Mouse (Mus musculus): ENCODE data around the gene Rab21. TPM values are rescaled to one million over a fixed set of nuclear protein-coding genes. Genes with fewer than 3 reads are reported as not detected.
A peak's percentile ranks its signal among the peaks of the same experiment; 100 is the strongest.

Gene Rab21
- total RNA-seq, 2 experiments from 2014 or later, result 66.8 to 68.4 TPM

DNA sequence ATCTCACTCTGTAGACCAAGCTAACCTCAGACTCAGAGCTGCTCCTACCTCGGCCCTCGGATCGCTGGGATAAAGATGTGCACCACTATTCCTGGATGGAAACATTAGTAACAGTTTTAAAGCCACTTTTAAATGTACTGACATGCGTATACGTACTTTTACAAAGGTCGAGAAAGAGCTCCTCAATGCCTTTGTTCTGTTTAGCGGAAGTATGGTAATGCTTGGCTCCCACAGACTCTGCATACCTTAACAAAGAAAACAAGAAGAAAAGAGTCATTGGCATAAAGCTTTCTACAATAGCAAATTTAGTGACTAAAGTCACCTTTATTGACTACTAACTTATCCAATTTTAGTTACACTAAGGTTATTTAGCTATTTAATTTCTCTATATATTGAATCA lies 20.7 kb downstream of the Rab21 start:
- intact Hi-C loops (cut with DNase I), result no loop called here
- no peak for DNase-seq

DNA sequence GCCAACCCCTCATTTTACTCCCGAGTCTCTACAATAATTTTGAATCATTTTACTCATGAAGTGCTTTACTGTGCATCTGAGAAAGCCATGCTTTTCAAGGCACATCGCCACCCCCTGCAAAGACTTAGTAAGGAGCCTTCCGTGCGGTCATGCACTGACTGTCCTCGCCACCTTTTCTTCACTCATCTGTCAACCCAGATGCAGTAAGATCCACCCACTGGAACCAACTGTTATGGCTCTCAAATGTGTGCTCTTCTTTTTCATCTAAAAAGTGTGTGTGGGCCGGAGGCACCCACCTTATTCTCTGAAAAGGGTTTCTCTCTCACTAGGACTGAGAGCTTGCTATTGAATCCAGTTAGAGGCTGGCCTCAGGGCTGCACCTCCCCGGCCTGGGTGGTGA lies 21.4 kb downstream of the Rab21 start:
- DNase-seq, result no peak
- intact Hi-C loops (cut with DNase I), result no loop called here

DNA sequence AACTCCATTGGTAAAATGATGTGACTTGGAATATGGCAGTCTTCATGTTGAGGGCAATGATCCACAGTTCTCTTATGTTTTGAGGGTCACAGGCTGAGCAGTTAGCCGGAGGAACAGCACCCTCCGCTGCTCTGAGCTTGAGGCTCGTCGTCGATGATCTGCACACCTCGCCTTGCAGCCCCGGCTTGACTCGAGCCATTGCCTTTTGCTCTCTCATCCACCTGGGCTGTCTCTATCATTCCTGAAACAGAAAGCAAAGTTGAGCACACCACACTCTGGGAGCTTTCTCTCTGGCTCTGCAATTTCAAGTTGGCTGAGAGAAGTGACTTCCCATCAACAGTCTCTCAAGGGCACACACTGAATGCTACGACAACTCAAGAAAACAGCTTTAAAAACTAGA lies 24.7 kb downstream of the Rab21 start:
- no peak for DNase-seq
- intact Hi-C loops (cut with DNase I), result no loop called here

DNA sequence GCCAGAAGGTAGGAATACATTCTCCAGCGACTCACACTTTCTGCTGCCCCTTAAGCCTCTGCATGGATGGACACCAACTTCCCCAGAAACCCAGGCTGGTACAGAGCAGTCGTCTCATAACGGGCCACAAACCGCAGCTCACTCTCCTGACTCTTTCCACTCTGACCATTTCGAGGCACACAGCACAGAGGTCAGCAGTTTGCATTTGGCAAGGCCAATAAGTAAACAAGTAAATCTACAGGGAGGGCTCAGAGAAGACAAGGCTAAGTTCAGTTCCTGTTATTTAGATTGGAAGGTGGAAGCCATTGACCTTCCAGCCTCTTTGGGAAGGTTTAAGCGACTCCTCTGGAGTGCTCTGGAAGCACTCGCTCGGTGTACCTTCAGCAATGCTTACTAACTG lies 26.5 kb downstream of the Rab21 start:
- intact Hi-C loops (cut with DNase I), result no loop called here
- DNase-seq, result no peak

DNA sequence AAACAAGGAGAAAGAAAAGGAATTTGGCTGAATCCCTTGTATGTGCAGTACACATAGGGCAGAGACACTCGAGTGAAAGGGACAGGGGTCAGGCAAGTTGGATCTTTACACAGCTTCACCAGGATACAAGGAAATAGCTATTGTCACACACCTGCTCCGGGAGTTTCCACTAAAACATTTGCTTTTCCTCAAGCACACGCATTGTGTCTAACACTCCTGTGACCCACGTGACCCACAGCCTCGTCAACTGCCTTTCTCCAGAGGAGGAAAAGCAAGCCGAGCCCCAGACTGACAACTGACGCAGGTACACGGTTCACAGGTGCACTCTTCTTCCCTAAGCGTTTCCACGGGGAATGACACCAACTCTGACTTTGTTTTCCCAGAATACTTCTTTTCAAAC lies 31.2 kb downstream of the Rab21 start:
- intact Hi-C loops (cut with DNase I), result no loop called here
- DNase-seq, result no peak

DNA sequence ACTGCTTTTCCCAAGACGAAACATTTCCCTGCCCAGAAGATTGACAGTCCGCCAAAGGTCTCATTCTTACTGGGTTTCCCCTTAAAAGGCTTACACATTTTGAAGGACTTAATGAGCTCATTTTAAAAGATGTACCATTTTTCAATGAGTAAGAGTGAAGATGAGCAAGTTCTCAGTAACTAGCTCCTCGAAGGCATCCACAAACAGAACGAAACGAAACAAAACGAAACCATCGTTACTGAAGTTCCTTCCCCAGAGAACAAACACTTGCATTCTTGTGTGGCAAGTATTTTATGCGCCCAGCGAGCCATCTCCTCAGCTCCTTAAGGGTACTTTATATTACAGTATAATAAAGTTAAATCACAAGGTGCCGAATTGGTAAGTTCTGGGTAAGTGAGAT lies 34.0 kb downstream of the Rab21 start:
- DNase-seq, result no peak
- intact Hi-C loops (cut with DNase I), result no loop called here

DNA sequence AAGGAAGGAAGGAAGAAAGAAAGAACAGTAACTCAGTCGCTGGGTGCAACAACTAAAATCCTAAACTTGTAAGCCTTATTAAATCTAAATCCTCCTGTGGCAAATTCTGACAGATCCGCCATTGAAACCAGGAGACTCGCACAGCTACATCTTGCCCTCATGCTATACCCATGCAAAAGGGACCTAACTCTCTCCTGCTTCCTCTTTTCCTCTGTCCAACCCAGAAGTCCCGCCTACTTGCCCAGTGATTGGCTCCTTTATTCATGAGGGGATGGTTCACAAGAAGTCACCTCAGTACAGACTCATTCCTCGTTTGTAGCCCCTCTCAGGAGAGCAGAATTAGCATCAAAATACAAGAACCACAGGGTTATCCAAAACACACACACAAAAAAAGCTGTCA lies 43.7 kb downstream of the Rab21 start:
- DNase-seq, result no peak
- intact Hi-C loops (cut with DNase I), result no loop called here

DNA sequence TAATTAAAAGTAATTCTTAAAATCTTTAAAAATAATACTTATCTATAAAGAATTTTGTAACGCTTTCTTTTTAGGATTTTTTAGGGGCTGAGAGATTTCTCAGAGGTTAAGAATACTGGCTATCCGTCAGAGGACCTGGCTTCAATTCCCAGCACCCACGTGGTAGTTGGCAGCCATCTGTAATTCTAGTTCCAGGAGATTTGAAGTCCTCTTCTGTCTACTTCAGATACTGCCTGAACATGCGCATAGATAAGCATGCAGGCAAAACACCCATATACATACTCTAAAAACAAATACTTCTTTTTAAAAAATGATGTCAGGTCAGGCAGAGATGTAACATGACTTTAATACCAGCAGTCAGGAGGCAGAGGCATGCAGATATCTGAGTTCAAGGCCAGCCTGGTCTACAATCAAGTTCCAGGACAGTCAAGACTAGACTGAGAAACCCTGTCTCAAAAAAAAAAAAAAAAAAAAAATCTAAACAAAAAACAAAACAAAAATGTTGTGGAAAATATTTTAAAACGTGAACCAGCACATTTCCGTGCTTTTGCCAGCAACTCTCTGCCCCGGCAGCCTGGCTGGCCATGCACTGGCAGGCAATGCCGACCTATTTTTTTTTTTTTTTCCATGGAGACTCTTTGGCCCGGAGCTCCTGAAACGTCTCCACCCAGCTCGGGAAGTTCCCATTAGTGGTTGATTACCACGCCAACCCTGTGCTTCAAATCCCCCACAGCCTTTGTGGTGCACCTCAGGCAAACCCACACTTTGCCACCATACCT lies 44.6 kb downstream of the Rab21 start:
- no peak for DNase-seq
- intact Hi-C loops (cut with DNase I), result no loop called here

DNA sequence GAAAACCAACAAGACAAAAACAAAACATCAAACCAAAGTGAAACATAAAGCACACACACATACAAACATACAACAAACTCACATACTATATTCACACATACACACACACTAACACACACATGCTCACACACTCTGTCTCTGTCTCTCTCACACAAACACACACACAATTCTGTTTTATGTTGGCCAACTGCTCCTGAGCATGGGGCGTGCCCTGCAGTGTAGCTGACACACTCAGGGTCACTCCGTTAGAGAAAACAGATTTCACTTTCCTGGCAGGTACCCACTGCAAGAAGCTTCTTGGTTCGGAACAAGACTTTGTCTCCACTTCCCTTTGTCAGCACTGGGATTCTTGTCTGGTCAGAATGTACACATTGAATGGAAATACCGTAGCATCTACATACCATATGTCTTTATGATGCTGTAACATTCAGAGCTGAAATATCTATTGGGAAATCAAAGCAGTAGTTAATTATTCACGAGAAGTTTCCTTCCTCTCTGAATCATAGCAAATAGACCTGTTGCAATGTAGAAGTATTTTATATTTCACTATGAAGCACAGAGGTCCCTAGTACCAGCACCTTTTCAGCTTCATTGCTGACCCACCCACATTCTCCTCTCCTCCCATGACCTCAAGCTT lies 52.4 kb downstream of the Rab21 start:
- intact Hi-C loops (cut with DNase I), result no loop called here
- no peak for DNase-seq

DNA sequence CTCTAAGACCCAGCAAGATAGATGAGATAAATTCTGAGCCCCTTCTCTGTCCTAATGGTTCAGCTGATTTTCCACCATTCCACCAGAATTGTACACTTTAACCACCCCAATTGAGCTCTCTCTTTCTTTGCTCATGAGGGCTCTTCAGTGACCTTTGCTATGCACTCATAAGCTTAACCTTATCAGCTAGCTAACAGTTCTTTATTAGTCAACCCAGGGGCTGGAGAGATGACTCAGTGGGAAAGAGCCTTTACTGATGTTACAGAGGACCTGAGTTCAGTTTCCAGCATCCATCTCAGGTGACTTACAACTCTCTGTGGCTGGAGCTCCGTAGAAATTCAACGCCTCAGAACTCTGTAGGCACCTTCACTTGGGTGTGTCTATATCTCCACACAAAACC lies 53.1 kb downstream of the Rab21 start:
- no peak for DNase-seq
- intact Hi-C loops (cut with DNase I), result no loop called here

DNA sequence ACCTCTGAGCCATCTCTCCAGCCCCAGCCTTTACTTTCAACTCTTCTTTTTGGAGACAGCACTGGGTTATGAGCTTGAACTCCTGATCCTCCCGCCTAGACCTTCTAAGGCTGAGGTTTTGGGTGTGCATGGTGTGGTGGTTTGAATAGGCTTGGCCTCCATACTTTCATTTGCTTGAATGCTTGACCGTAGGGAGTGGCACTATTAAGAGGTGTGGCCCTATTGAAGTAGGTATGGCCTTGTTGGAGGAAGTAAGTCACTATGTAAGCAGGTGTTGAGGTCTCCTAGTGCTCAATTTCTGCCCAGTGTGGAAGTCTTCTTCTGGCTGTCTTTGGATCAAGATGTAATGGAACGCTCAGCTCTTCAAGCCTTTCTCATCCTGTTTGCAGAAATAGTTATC lies 54.0 kb downstream of the Rab21 start:
- no peak for DNase-seq
- intact Hi-C loops (cut with DNase I), result no loop called here

DNA sequence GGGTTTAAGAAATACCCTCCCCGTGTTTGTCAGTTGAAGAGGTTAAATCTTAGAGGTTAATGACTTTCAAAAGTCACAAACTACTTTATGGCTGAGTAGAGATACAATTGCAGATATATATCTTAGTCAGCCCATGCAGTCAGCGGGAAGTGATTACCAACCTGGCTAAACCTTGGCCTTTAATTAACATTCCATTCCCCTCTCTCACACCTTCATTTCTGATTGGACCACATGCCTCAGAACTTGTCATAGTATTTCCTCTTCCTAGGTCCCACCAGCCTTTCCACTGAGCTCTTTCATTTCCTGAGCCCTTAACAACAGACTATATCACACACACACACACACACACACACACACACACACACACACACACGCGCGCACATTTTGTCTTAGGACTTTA lies 59.2 kb downstream of the Rab21 start:
- no peak for DNase-seq
- intact Hi-C loops (cut with DNase I), result no loop called here

DNA sequence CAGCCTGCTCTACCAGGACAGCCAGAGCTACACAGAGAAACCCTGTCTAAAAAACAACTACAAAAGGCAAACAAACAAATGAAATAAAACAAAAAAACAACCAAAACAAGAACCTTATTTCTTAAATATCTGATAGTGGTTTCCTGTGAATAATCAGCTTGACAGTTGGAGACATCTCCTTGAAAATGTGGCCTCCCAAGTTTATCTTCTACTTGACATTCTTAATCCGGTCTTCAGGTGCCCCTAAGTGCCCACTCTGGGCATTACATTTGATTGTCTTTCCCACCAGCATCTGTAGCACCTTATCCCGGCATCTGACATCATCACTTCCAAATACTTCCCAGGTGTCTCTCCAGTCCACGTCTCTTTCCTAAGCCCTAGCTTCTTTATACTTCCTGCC lies 61.9 kb downstream of the Rab21 start:
- no peak for DNase-seq
- intact Hi-C loops (cut with DNase I), result loop anchor here (5.0 kb wide), 1 partner anchor 59 kb away; no protein-coding TSS in a partner anchor

DNA sequence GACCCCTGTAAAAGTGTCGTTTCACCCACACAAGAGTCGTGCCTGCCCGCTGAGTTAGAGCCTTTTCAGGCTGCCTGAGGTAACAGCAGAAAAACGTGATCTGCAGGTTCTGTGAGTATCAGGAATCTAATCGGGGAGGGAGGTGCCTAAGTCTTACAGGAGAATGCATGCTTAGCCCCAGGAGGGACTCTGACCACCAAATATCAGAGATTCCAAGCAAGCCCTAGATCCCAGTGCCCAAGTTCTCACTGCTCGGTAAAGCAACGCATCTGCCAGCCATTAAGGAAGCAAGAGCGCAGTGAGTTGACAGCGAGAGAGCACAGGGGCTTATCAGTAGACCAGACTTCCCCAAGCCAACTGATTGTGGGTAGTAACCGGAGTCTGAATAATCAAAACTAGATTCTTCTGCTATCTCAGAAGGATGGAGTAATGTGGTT lies 63.1 kb downstream of the Rab21 start:
- DNase-seq, result peak; percentile 3 to 4
- intact Hi-C loops (cut with DNase I), result loop anchor here (5.0 kb wide), 1 partner anchor 60 kb away; no protein-coding TSS in a partner anchor

DNA sequence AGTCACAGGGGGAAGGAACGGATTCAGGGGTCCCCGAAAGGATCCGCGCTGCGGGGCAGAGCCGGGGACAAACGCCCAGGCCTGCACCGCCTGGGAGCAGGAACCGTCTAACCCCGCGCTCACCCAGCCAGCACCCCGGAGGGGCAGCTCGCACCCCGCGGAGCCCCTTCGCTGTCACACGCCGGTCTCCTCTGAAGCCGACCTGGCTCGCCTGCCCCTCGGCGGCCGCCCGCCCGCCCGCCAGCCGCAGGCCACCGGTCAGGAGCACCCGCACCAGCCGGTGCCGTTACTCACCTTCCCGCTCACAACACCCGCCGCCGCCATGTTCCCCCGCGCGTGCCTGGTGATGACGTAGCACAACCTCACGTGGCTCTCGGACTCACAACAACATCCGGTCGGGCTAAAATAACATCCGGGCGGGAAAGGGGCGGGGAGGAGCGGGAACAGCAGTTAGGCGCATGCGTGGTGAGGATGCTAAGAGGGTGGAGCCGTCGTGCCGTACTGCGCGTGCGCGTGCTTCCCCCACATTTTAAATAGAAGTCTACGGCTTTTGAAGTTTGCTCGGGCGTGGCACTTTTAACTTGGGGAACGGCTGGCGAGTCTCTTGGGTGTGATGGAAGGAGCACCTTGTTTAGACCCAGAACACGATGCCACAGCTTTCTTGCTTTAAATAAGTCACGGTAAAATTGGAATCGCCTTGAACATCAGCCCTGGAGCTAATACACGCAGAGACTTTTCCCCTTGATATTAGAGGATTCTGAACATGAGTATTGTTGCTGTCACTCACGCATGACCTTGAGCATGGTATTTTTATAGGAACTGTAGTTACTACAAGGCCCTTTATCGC lies 64.1 kb downstream of the Rab21 start, which contains the start of gene Tbc1d15:
Tbc1d15 (minus strand) TSS at position 380 of the 847 bp plus-strand sequence.
- intact Hi-C loops (cut with DNase I), result loop anchor here (5.0 kb wide), 1 partner anchor 61 kb away; no protein-coding TSS in a partner anchor
- DNase-seq, result peak; percentile 97 to 98

DNA sequence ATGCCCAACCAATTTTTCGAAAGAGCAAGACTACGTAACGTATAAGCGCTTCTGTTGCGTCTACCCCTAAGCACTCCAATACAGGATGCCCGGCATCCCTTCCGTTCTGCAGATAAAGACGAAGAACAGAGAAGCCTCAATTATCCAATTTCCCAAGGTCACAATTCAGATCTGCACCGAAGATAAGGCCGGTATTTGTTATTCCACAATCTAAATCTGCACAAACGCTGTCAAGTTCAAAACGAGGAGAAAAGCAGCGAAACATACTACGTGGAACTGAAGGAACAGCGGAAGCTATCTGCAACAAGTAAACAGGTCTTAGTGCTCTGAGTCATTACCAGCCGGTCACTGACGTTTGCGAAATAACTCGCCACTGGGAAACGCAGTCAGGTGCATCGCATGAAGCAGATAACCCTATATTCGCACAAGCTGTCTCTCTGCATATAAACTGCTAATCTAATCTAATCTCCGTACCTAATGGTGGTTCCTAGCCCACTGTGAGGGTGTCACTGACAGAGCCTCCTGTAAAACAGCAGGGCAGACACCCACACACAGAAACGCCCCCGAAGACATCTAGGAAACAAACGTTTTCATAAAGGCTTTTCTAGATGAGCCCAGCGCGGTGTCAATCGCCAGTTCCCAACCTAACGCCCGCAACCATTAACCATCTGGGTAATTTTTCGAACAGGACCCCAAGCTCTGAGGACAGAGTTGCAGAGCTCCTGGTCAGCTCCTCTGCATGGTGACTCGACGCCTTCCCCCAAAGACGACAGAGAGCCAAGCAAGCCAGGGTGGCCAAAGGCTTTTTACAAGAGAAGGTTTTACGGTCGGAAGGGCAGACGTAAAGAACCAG lies 64.9 kb downstream of the Rab21 start:
- intact Hi-C loops (cut with DNase I), result loop anchor here (5.0 kb wide), 1 partner anchor 62 kb away; no protein-coding TSS in a partner anchor
- no peak for DNase-seq

DNA sequence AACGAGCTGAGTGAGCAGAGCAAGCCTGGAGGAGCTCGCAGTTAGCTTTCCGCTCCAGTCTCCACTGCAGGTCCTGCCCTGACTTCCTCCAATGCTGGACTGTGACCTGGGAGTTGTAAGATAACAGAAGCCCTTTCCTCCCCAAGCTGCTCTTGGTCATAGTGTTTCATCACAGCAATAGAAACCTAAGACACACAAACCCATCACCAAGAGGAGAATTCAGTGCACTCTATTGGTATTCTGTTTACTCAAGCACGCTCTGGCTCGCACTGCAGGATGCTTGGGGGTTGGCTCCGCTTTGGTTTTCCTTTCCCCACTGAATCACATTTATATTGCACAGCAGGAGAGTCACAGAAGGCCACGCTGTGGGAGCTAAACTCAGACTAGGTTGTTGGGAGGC lies 67.4 kb downstream of the Rab21 start:
- no peak for DNase-seq
- intact Hi-C loops (cut with DNase I), result no loop called here

DNA sequence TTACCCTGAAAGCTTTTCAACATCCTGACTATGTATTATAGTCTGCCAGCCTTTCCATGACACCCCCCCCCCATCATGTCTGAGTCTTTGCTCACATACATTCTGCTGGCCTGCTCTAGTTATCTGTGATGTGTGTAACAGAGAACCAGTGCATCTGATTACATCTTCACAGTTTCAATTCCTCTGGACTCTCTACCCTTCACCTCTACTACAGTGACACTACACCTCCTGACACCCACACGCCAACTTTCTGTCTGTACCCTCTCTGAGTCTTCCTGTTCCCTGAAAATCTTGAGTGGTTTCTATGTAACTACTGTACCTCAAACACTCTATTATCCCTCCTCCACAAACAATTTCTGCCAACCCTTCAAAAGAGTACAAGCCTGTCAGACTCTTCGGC lies 69.9 kb downstream of the Rab21 start:
- intact Hi-C loops (cut with DNase I), result no loop called here
- DNase-seq, result no peak

DNA sequence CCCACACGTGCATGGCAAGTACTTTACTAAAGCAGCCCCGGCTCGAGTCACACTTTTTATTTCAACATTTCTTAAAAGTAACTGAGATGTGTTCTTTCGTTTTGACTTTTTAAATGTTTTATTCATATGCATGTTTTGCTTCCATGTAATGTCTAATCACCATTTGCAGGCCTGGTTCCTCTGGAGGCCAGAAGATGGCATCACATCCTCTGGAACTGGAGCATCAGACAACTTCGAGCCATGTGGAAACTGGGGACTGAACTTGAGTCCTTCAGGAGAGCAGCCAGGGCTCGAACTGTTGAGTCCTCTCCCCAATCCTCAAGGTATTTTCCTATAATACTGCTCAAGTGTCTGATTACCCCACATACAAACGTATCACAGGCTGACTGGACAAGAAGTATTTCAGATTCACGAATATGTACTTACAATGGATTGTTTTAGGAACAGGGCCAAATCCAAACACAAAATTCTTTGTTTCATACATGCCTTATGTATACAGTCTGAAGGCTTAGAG lies 74.3 kb downstream of the Rab21 start:
- intact Hi-C loops (cut with DNase I), result no loop called here
- peak in 1 of 2 experiments; percentile 4 for DNase-seq

DNA sequence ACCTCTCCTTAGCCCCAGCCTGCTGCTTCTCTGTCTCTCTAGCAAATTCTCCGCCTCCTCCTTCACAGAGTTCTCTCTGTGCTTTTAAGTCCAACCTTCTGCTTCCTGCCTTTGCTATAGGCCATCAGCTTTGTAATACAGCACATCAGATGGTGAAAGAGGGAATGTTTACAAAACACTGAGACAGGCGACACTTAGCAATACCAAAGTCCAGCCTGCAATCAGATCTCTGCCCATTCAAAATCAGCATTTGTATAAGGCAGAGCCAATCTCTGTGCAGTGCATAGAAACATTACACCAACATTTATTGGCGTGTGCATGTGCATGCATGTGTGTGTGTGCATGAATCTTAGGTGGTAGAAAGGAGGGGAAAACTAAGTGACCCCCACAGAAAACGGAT lies 77.5 kb downstream of the Rab21 start:
- no peak for DNase-seq
- intact Hi-C loops (cut with DNase I), result no loop called here

All from heart, postnatal 14 days (tissue).